Mouse (Mus musculus) lung, embryonic 14.5 days (tissue): ENCODE data around the gene H1f0. TPM values are rescaled to one million over a fixed set of nuclear protein-coding genes. Genes with fewer than 3 reads are reported as not detected.
"Not testable (repeated sequence)": the region's sequence is repeated elsewhere in the genome, so short reads cannot be mapped to it uniquely, and the experiment has no call there.

ENCODE experiments used
- ATAC-seq: fragments of 200-750 bp; cut with Nextera tagmentation; 2 replicates; pipeline ENCODE4 v1.8.0; 2017; ENCODE audit warnings: mild to moderate bottlenecking, moderate TSS enrichment, moderate library complexity; ENCODE audit not compliant: insufficient read depth
- DNase-seq: peaks from one replicate; pipeline ENCODE4 v3.0.0-alpha.2; 2015
- H3K27ac ChIP-seq: fragments of 300-500 bp; sonication (generic); 2 replicates; pipeline ENCODE4 v1.5.1; 2014; ENCODE audit warnings: low read depth, mild to moderate bottlenecking, moderate library complexity
- H3K27me3 ChIP-seq: fragments of 300-500 bp; sonication (generic); 2 replicates; pipeline ENCODE4 v1.6.1; 2014; ENCODE audit warnings: low read length, control low read depth; ENCODE audit not compliant: insufficient read depth
- H3K36me3 ChIP-seq: fragments of 300-500 bp; sonication (generic); 2 replicates; pipeline ENCODE4 v1.6.1; 2014; ENCODE audit warnings: control low read depth; ENCODE audit not compliant: insufficient read depth
- H3K4me1 ChIP-seq: fragments of 300-500 bp; sonication (generic); 2 replicates; pipeline ENCODE4 v1.6.1; 2014; ENCODE audit warnings: antibody characterized with exemption, control low read depth; ENCODE audit not compliant: insufficient read depth
- H3K4me2 ChIP-seq: fragments of 300-500 bp; sonication (generic); 2 replicates; pipeline ENCODE4 v1.6.1; 2014; ENCODE audit warnings: mild to moderate bottlenecking
- H3K4me3 ChIP-seq: fragments of 300-500 bp; sonication (generic); 2 replicates; pipeline ENCODE4 v1.5.1; 2014; ENCODE audit warnings: low read depth, low read length
- H3K9ac ChIP-seq: fragments of 300-500 bp; sonication (generic); 2 replicates; pipeline ENCODE4 v1.6.1; 2014
- H3K9me3 ChIP-seq: fragments of 300-500 bp; sonication (generic); 2 replicates; pipeline ENCODE4 v1.6.1; 2016; ENCODE audit warnings: low read depth, low read length, control low read depth
- CTCF ChIP-seq: IDR thresholded peaks from 2 replicates; pipeline ENCODE4 v1.5.1; 2016; ENCODE audit warnings: antibody characterized with exemption, low read depth
- WGBS: fragments of 180-500 bp; shearing (Covaris S2); extraction: QIAGEN DNeasy Blood & Tissue Kit; methylation state at CpG from one replicate; pipeline ENCODE4 v1.1.7; 2014; 5-methylcytosine and 5-hydroxymethylcytosine counted together
- polyA plus RNA-seq: library from polyadenylated mRNA; unstranded; fragments of >200 nt; fragmentation: Nextera tagmentation; extraction: Ambion mirVana; gene quantifications from 2 replicates; pipeline ENCODE4 v1.2.1, GENCODE M21; 2014

Gene H1f0
- polyA plus RNA-seq, 1 experiment from 2014 or later: 201 TPM

DNA sequence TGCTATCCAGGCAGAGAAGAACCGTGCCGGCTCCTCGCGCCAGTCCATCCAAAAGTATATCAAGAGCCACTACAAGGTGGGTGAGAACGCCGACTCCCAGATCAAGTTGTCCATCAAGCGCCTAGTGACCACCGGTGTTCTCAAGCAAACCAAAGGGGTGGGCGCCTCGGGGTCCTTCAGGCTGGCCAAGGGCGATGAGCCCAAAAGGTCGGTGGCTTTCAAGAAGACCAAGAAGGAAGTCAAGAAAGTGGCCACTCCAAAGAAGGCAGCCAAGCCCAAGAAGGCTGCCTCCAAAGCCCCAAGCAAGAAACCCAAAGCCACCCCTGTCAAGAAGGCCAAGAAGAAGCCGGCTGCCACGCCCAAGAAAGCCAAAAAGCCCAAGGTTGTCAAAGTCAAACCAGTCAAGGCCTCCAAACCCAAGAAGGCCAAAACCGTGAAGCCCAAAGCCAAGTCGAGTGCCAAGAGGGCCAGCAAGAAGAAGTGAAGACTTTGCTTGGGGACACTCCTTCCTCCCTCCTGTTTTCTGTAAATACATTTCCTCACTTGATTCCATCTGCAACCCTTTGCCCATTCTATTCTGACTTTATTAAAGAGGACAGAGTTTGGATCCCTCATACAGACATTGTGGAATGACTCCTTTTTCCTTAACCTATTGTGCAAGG, 704 bp downstream of the H1f0 start:
- Histone ChIP-seq H3K4me2 (peak overlapping the region; percentile 97), H3K27me3 (no peaks in the 10 kb centered on the region), H3K9ac (peak overlapping the region; percentile 100), H3K4me1 (peaks cover 16% of the 10 kb centered on the region; the same call in 1 of the 2 replicates), H3K9me3 (no peaks in the 10 kb centered on the region), H3K4me3 (peak overlapping the region; percentile 78), H3K36me3 (no peaks in the 10 kb centered on the region; the same call in 1 of the 2 replicates), H3K27ac (peak overlapping the region; percentile 99)
- TF ChIP-seq CTCF: no peak
- 20% methylated on average over 16 of the region's 16 CpGs for WGBS
- ATAC-seq (no peak), DNase-seq (peak; percentile 30)

GRCm38 (mm10) chr15:79029519-79030241, 1.4 kb downstream of the H1f0 start:
- H3K9me3 ChIP-seq: no peaks in the 10 kb centered on the region
- H3K4me1 ChIP-seq: peaks cover 16% of the 10 kb centered on the region; the same call in 1 of the 2 replicates
- no peaks in the 10 kb centered on the region for H3K27me3 ChIP-seq
- peak overlapping the region; percentile 58 for H3K27ac ChIP-seq
- no peak for ATAC-seq
- 5% methylated on average over 11 of the region's 11 CpGs for WGBS
- H3K36me3 ChIP-seq: no peaks in the 10 kb centered on the region; the same call in 1 of the 2 replicates
- DNase-seq: peak; percentile 69
- peak overlapping the region; percentile 100 for H3K9ac ChIP-seq
- no peak for TF ChIP-seq CTCF
- peak overlapping the region; percentile 97 for H3K4me2 ChIP-seq
- peak overlapping the region; percentile 78 for H3K4me3 ChIP-seq

DNA sequence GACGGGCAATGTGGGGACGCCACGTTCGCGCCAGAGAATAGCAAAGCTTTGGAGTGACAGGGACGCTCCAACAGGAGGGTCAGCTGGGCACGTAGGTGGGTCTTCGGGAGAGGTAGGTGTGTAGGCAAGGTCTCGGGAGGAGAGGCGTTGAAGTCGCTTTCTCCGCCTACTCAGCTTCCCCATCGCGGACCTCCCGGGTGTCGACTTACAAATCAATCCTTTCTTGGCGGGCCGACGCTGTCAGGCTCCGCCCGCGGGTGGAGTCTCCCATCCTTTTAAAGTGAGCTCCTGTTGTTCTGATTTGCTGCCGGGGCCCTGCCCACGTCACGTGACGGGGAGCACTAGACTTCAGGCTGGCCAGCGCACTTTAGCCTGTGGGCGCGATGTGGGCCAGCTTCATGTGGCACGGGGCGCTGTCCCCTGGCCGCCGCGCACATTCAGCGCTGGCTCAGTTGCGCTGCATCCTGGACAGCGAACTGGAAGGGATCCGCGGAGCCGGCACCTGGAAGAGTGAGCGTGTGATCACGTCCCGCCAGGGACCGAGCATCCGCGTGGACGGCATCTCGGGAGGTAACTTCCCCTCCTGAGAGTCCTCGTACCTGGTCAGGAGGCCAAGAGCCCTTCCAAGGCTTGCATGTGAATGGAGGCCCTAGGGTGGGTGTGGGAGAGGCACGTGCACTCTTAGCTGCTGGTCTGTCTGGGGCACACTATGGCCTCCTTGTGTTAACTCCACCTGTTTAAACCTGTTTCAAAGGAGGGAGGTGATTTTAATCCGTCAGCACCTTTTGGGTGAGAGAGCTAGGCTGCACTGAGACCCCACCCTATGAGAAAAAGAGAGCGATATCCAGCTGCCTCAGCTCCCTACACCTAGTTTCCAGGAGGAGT, 2.5 kb downstream of the H1f0 start:
- WGBS: under 1% methylated on average over 52 of the region's 52 CpGs
- no peak for TF ChIP-seq CTCF
- DNase-seq (peak; percentile 97), ATAC-seq (peak; percentile 80)
- Histone ChIP-seq H3K9me3 (no peaks in the 10 kb centered on the region), H3K27me3 (no peaks in the 10 kb centered on the region), H3K4me2 (peak overlapping the region; percentile 97), H3K4me3 (peak overlapping the region; percentile 78), H3K4me1 (peaks cover 13% of the 10 kb centered on the region; the same call in 1 of the 2 replicates), H3K36me3 (peaks cover 7% of the 10 kb centered on the region; the same call in 1 of the 2 replicates), H3K27ac (peak overlapping the region; percentile 64), H3K9ac (peak overlapping the region; percentile 100)

- WGBS: 90% methylated on average over 5 of the region's 5 CpGs
- H3K27ac ChIP-seq, H3K4me2 ChIP-seq, H3K4me3 ChIP-seq, H3K9ac ChIP-seq, ATAC-seq, H3K4me1 ChIP-seq, H3K27me3 ChIP-seq, DNase-seq, H3K9me3 ChIP-seq: not testable (repeated sequence)
- peaks cover 17% of the 10 kb centered on the region; the same call in 1 of the 2 replicates for H3K36me3 ChIP-seq
Measured at GRCm38 (mm10) chr15:79031908-79032307, 3.7 kb downstream of the H1f0 start.

DNA sequence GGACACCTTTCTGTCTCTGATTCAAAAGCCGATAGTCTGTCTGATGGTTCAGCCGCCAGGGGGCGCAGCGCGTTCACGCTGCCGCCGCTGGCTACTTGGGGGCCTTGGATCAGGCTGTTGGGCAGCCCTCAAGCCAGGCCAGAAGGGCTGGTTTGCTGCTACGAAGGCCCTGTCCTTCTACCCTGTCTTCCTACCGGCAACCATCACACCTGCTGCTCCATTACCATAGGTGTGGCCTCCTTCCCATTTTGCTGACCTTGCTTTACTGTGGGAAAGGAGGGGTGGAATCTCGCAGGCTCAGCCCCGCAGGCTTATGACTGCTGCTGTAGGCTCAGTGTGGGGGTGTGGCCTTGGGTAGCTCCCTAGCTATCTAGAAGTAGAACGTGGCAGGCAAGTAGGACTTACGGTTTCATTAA, 9.7 kb downstream of the H1f0 start:
- 0 out of 2 replicates have a peak, but pooled peaks cover 3% of the 10 kb centered on the region for H3K4me1 ChIP-seq
- H3K4me2 ChIP-seq: 0 out of 2 replicates have a peak overlapping the region, but pooled peaks have one; percentile 15
- no peak overlapping the region for H3K27ac ChIP-seq
- peak; percentile 93 for TF ChIP-seq CTCF
- no peak overlapping the region for H3K9ac ChIP-seq
- H3K4me3 ChIP-seq: no peak overlapping the region
- H3K36me3 ChIP-seq: peaks cover 21% of the 10 kb centered on the region; the same call in 1 of the 2 replicates
- ATAC-seq (no peak), DNase-seq (peak; percentile 87)
- H3K27me3 ChIP-seq: peaks cover 26% of the 10 kb centered on the region
- WGBS: 12% methylated on average over 14 of the region's 14 CpGs
- no peaks in the 10 kb centered on the region for H3K9me3 ChIP-seq

DNA sequence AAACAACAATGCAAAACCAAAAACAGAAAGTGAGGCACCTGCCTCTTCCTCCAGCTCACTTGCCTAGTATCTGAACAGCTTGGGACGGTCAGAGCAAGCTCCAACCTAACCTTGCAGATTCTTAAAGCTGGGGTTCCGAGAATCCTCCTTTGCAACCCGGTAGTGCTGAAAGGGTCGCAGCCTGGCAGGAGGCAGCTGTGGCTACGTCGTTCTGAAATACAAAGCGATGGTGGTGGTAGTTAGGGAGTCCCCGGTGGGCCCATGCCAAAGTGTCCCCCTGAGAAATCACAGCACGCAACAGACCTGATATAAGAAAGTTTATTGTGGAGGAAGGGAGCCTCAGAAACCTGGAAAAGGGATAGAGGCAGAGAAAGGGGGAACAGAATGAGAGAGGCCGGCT, 10.1 kb downstream of the H1f0 start:
- DNase-seq (no peak), ATAC-seq (no peak)
- Histone ChIP-seq H3K36me3 (peaks cover 21% of the 10 kb centered on the region; the same call in 1 of the 2 replicates), H3K27me3 (peaks cover 30% of the 10 kb centered on the region), H3K4me3 (no peak overlapping the region), H3K4me2 (no peak overlapping the region), H3K4me1 (0 out of 2 replicates have a peak, but pooled peaks cover 3% of the 10 kb centered on the region), H3K9me3 (no peaks in the 10 kb centered on the region), H3K27ac (no peak overlapping the region), H3K9ac (no peak overlapping the region)
- WGBS: 74% methylated on average over 10 of the region's 10 CpGs
- TF ChIP-seq CTCF: no peak
